Mouse (Mus musculus) lung, postnatal 0 days (tissue): Measurements from ENCODE around the gene Cilp.

ENCODE experiments used
- CTCF ChIP-seq: IDR thresholded peaks from 2 replicates; pipeline ENCODE4 v1.5.1; 2016; ENCODE audit warnings: antibody characterized with exemption, mild to moderate bottlenecking
- EP300 ChIP-seq: IDR thresholded peaks from 2 replicates; pipeline ENCODE4 v1.6.1; 2016; ENCODE audit warnings: antibody characterized with exemption, mild to moderate bottlenecking, control low read depth

DNA sequence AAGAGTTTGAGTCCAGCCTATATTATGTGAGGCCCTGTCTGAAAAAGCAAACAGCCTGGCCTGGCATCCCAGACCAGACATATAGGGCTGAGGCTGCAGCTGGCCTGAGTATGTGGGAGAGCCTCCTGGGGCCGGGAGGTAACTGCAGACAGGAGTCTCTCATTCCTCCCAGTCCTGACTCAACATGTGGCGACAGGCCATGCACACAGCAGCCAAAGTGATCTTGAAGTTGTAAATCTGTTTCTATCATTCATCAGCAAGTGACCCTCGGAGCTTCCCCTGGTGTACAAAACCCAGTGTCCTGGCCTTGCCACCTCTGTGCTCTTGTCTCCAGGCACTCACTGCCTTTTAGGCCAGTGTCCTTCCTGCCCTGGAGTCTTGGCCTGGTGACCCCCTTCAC, 13.0 kb upstream of the Cilp start:
- TF ChIP-seq CTCF (no peak), EP300 (no peak)
